Mouse (Mus musculus) heart, adult 2 months (tissue): Measurements from ENCODE around the gene Ugt1a7c.

Source experiments
- CTCF ChIP-seq: fragments of 200-600 bp; IDR thresholded peaks from 2 replicates; pipeline ENCODE4 v1.8.1; 2022; ENCODE audit warnings: antibody characterized with exemption, mild to moderate bottlenecking, moderate library complexity
- EP300 ChIP-seq: fragments of 200-500 bp; IDR thresholded peaks from 2 replicates; pipeline ENCODE4 v1.6.1; 2011; ENCODE audit warnings: low read depth, low read length, control low read depth; ENCODE audit not compliant: insufficient read depth
- POLR2A ChIP-seq: fragments of 200-500 bp; IDR thresholded peaks from 2 replicates; pipeline ENCODE4 v1.6.1; 2011; ENCODE audit warnings: mild to moderate bottlenecking, low read depth, low read length, control low read depth; ENCODE audit not compliant: insufficient read depth

DNA sequence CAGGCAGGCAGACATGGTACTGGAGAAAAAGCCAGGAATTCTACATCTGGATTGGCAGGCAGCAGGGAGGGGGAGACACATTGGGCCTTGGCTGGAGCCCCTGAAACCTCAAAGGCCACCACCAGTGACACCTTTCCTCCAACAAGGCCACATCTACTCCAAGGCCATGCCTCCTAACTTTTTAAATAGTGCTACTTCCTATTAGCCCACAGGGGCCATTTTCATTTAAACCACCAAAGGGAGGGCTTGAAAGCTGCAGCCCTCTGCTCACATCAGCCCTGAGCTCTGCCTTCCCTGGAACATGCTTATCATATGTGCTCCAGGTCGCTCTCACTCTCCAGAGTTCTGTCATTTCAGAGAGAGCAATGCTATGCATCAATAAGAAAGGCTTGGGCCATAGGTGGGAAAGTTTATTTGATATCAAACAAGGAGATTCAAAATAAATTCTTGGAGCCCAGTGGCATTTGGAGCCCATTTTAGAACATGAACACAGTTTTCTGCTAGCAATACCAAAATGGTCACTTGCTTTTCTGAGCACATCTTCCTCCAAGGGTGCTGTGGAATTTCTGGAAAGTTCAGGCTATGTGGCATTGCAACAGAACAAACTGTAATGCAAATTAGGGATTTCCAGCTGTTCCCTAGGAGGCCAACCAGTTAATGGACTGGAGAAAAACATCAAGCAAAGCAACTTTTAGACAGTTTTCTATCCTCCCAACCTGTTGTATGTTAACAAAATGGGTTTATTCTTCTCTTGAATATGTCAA, 10.0 kb downstream of the Ugt1a7c start:
- TF ChIP-seq POLR2A (no peak), CTCF (no peak), EP300 (no peak)
